Mouse (Mus musculus): ENCODE measurements around the gene Galnt6.

DNA sequence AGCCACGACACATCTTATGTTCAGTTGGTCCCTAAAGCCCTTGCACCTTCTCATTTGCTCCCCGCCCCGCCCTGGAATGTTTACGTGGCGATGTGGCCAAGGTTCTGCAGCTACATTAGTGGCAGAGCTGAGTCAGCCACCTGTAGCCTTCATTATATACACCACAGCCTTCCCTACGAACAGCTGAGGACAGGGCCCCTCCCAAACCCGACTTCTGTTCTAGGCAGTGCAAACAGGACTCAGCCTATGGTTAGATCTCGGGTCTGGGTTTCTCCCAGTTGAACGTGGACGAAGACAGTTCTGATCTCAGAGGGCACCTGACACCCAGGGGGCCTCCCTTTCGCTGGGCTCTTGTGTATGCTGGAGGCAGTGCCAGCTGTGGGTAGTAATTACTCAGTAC is 1.3 kb downstream of the Galnt6 start:
- TF ChIP-seq CTCF (IDR thresholded peaks at IDR 0.05) (no peak), EP300 (IDR thresholded peaks at IDR 0.05) (no peak)
